Mouse (Mus musculus): ENCODE measurements around the gene Cbx2. TPM values are rescaled to one million over a fixed set of nuclear protein-coding genes. Genes with fewer than 3 reads are reported as not detected.
A peak's percentile ranks its signal among the peaks of the same experiment; 100 is the strongest.

Gene Cbx2
- 11.6 and 12.9 TPM in 2 replicates for polyA plus RNA-seq (2011; ENCODE audit: insufficient read depth, insufficient read length, low read depth, missing spikeins)

DNA sequence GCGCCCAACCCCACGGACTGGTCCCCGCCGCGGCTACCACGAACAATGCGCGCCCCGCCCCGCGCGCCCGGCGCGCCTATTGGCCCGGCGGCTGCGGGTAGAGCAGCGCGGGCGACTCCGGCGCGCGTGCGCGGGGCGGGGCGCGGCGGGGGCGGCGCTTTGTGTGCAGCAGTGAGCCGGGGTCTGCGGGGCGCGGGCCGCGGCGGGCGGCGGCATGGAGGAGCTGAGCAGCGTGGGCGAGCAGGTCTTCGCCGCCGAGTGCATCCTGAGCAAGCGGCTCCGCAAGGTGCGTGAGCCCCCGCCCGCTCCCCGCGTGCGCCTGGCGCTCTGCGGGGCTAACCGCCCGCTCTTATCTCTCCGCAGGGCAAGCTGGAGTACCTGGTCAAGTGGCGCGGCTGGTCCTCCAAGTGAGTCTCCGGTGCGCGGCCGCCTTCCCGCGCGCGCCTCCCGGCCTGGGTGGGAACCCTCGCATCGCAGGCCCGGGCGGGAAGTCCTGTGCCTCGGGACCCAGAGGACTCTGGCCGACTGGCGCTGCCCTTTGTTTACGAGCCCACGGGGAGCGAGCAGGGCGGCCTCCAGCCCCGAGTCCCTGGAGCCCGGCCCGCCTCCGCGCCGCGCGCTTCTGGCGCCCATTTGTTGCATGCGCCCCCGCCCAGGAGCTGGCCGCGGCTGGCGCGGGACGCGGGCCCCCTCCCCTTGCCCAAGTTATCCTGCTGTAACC lies at the start of gene Cbx2:
Gene Cbx2, plus strand, starts transcription at position 68 of the 721 bp plus-strand sequence.
- H3K9me3 ChIP-seq (replicated peaks; ENCODE audit: control insufficient read depth, insufficient read depth, low read length, poor library complexity, severe bottlenecking) = no peaks in the 10 kb centered on the region
- TF ChIP-seq POLR2A (IDR thresholded peaks at IDR 0.05; ENCODE audit: insufficient read depth, low read length) (no peak), CTCF (IDR thresholded peaks at IDR 0.05; ENCODE audit: low read depth, low read length) (no peak), EP300 (IDR thresholded peaks at IDR 0.05; ENCODE audit: insufficient read depth, low read depth, low read length) (no peak)
- peaks cover 2% of the 10 kb centered on the region for H3K4me1 ChIP-seq (ENCODE audit: control insufficient read depth, insufficient read depth, low read length)
- H3K36me3 ChIP-seq (ENCODE audit: control insufficient read depth, insufficient read depth, low read length, poor library complexity, severe bottlenecking) = peaks cover 9% of the 10 kb centered on the region; the same call in 1 of the 2 replicates
- peak within 1 kb of the TSS; percentile 77 for H3K4me3 ChIP-seq (ENCODE audit: low read depth, low read length)
- H3K27ac ChIP-seq (ENCODE audit: insufficient read depth, low read length) = no peak within 1 kb of the TSS
- no peaks in the 10 kb centered on the region; the same call in 1 of the 2 replicates for H3K27me3 ChIP-seq (ENCODE audit: control insufficient read depth, insufficient read depth, low read length, poor library complexity, severe bottlenecking)
- peak within 1 kb of the TSS; percentile 80 for H3K9ac ChIP-seq (ENCODE audit: low read depth, poor library complexity, severe bottlenecking)

DNA sequence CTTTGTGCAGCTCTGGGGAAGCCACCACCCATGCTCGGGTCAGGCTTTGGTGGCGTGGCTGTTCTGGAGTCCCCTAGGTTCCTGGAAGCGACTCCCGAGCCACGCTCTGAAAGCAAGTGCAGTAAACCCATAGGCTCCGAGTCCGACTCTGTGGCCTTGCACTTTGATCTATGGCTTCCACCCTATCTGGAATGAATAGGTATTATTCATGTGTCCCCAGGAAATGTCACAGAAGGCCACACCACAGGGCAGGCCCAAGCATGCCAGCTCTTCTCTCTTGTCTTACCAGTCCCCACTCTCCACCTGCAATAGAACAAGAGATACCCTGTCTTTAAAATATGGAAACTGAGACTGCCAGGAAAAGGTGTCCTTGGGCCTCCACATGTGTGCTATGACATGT lies 48.4 kb upstream of the Cbx2 start:
- H3K9me3 ChIP-seq (replicated peaks; ENCODE audit: control insufficient read depth, insufficient read depth, low read length, poor library complexity, severe bottlenecking) = no peaks in the 10 kb centered on the region
- H3K36me3 ChIP-seq (ENCODE audit: control insufficient read depth, insufficient read depth, low read length, poor library complexity, severe bottlenecking) = no peaks in the 10 kb centered on the region
- no peak overlapping the region for H3K9ac ChIP-seq (ENCODE audit: low read depth, poor library complexity, severe bottlenecking)
- no peak overlapping the region for H3K4me3 ChIP-seq (ENCODE audit: low read depth, low read length)
- no peaks in the 10 kb centered on the region for H3K27me3 ChIP-seq (ENCODE audit: control insufficient read depth, insufficient read depth, low read length, poor library complexity, severe bottlenecking)
- H3K27ac ChIP-seq (ENCODE audit: insufficient read depth, low read length) = no peak overlapping the region
- TF ChIP-seq EP300 (IDR thresholded peaks at IDR 0.05; ENCODE audit: insufficient read depth, low read depth, low read length) (no peak), CTCF (IDR thresholded peaks at IDR 0.05; ENCODE audit: low read depth, low read length) (no peak), POLR2A (IDR thresholded peaks at IDR 0.05; ENCODE audit: insufficient read depth, low read length) (no peak)
- H3K4me1 ChIP-seq (ENCODE audit: control insufficient read depth, insufficient read depth, low read length) = no peaks in the 10 kb centered on the region

DNA sequence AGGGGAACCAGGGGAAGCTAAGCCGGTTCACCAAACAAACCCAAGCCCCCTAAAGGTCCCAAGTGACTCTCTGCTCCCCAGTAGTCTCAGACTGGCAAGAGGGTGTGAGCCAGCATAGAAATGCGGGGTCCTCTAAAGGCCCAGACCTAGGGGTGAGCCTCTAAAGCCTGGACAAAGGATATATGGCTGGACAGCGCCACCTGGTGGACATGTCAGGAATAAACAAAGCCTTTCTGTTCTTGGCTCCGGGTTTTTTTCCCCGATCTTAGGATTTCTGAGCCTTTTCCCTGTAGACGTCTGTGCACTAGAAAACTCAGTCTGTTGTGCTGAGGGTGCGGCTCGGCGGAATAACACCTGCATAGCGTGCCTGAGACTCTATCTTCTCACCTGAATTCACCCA lies 47.3 kb upstream of the Cbx2 start:
- no peak overlapping the region for H3K9ac ChIP-seq (ENCODE audit: low read depth, poor library complexity, severe bottlenecking)

DNA sequence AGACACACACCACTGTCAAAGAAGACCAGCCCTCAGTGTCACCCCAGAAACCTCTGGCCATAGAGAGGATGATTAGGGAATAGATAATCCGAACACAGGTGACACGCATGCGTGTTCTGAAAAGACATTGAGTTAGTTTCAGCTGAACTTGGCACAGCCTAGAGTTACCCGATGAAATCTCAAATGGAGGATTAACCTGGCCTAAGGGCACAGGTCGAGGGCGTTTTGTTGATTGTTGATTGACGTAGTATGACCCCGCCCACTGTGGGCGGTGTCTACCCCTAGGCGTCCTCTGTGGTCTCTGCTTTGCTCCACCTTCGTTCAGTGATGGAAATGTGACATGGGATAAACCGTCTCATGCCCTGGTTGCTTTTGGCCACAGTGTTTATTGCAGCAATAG lies 46.8 kb upstream of the Cbx2 start:
- Histone ChIP-seq H3K9me3 (replicated peaks; ENCODE audit: control insufficient read depth, insufficient read depth, low read length, poor library complexity, severe bottlenecking) (no peaks in the 10 kb centered on the region), H3K36me3 (ENCODE audit: control insufficient read depth, insufficient read depth, low read length, poor library complexity, severe bottlenecking) (no peaks in the 10 kb centered on the region), H3K4me1 (ENCODE audit: control insufficient read depth, insufficient read depth, low read length) (no peaks in the 10 kb centered on the region), H3K9ac (ENCODE audit: low read depth, poor library complexity, severe bottlenecking) (no peak overlapping the region), H3K27ac (ENCODE audit: insufficient read depth, low read length) (no peak overlapping the region), H3K27me3 (ENCODE audit: control insufficient read depth, insufficient read depth, low read length, poor library complexity, severe bottlenecking) (no peaks in the 10 kb centered on the region), H3K4me3 (ENCODE audit: low read depth, low read length) (no peak overlapping the region)
- TF ChIP-seq CTCF (IDR thresholded peaks at IDR 0.05; ENCODE audit: low read depth, low read length) = no peak
- TF ChIP-seq POLR2A (IDR thresholded peaks at IDR 0.05; ENCODE audit: insufficient read depth, low read length) = no peak
- TF ChIP-seq EP300 (IDR thresholded peaks at IDR 0.05; ENCODE audit: insufficient read depth, low read depth, low read length) = no peak

More for the DNA sequence above, 47.3 kb upstream of the Cbx2 start:
- Histone ChIP-seq H3K4me3 (ENCODE audit: low read depth, low read length) (no peak overlapping the region), H3K27me3 (ENCODE audit: control insufficient read depth, insufficient read depth, low read length, poor library complexity, severe bottlenecking) (no peaks in the 10 kb centered on the region), H3K36me3 (ENCODE audit: control insufficient read depth, insufficient read depth, low read length, poor library complexity, severe bottlenecking) (no peaks in the 10 kb centered on the region), H3K4me1 (ENCODE audit: control insufficient read depth, insufficient read depth, low read length) (no peaks in the 10 kb centered on the region), H3K9me3 (replicated peaks; ENCODE audit: control insufficient read depth, insufficient read depth, low read length, poor library complexity, severe bottlenecking) (no peaks in the 10 kb centered on the region), H3K27ac (ENCODE audit: insufficient read depth, low read length) (no peak overlapping the region)
- TF ChIP-seq CTCF (IDR thresholded peaks at IDR 0.05; ENCODE audit: low read depth, low read length) (peak; percentile 77), POLR2A (IDR thresholded peaks at IDR 0.05; ENCODE audit: insufficient read depth, low read length) (no peak)

DNA sequence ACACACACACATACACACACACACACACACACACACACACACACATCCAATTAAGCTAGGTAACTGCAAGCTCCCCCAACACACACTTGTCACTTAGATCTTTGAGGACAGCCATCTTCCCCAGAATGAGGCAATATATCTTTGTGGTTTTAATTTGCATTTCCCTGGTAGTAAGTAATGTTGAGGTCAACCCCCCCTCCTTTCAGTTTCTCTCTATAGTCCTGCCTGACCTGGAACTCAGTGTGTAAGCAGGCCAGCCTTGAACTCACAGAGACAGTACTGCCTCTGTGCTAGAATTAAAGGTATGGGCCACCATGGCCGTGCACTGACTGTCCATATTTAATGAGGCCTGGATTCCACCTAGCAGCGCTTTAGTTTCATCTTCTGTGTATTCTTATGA lies 42.4 kb upstream of the Cbx2 start:
- no peak for TF ChIP-seq EP300 (IDR thresholded peaks at IDR 0.05; ENCODE audit: insufficient read depth, low read depth, low read length)
- TF ChIP-seq POLR2A (IDR thresholded peaks at IDR 0.05; ENCODE audit: insufficient read depth, low read length) = no peak
- no peak for TF ChIP-seq CTCF (IDR thresholded peaks at IDR 0.05; ENCODE audit: low read depth, low read length)
- Histone ChIP-seq H3K4me1 (ENCODE audit: control insufficient read depth, insufficient read depth, low read length) (no peaks in the 10 kb centered on the region), H3K27me3 (ENCODE audit: control insufficient read depth, insufficient read depth, low read length, poor library complexity, severe bottlenecking) (no peaks in the 10 kb centered on the region), H3K4me3 (ENCODE audit: low read depth, low read length) (no peak overlapping the region), H3K9ac (ENCODE audit: low read depth, poor library complexity, severe bottlenecking) (no peak overlapping the region), H3K27ac (ENCODE audit: insufficient read depth, low read length) (no peak overlapping the region), H3K9me3 (replicated peaks; ENCODE audit: control insufficient read depth, insufficient read depth, low read length, poor library complexity, severe bottlenecking) (no peaks in the 10 kb centered on the region), H3K36me3 (ENCODE audit: control insufficient read depth, insufficient read depth, low read length, poor library complexity, severe bottlenecking) (no peaks in the 10 kb centered on the region)

DNA sequence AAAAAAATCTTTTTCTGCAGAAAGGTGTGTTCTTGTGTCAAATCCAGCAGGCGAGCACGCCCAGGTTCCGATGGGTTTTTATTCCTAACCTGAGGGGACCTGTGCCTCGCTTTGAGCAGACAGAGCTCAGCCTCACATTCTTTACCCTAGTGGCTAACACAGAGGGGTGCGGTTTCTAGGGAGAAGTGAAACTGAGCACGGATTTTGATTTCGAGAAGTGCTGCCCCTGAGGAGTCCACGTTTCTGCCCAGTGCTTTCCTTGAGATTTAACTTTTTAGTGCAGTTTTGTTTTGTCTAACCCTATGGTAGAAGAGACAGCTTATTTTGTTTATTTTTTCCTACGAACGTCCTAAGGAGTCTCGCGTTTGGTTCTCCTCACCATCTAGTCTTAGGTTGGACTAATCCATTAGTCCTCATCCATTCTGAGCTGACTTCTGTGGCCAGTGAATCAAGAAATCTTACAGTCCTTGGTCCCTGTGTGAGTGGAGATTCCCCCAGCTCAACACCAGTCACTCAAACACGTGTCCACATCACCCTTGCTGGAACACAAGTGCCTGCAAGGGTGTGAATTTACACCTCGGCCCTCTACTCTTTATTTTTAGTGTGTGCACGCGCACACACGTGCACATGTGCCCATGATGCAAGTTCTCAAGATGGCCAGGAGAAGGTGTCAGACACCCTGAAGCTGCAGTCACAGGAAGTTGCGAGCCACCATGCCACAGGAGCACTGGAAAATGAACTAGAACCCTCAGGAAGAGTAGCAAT lies 41.6 kb upstream of the Cbx2 start:
- no peaks in the 10 kb centered on the region for H3K4me1 ChIP-seq (ENCODE audit: control insufficient read depth, insufficient read depth, low read length)
- no peak overlapping the region for H3K27ac ChIP-seq (ENCODE audit: insufficient read depth, low read length)
- no peaks in the 10 kb centered on the region for H3K36me3 ChIP-seq (ENCODE audit: control insufficient read depth, insufficient read depth, low read length, poor library complexity, severe bottlenecking)
- H3K27me3 ChIP-seq (ENCODE audit: control insufficient read depth, insufficient read depth, low read length, poor library complexity, severe bottlenecking) = no peaks in the 10 kb centered on the region
- no peak overlapping the region for H3K4me3 ChIP-seq (ENCODE audit: low read depth, low read length)
- H3K9me3 ChIP-seq (replicated peaks; ENCODE audit: control insufficient read depth, insufficient read depth, low read length, poor library complexity, severe bottlenecking) = no peaks in the 10 kb centered on the region
- no peak overlapping the region for H3K9ac ChIP-seq (ENCODE audit: low read depth, poor library complexity, severe bottlenecking)
- TF ChIP-seq EP300 (IDR thresholded peaks at IDR 0.05; ENCODE audit: insufficient read depth, low read depth, low read length) (no peak), CTCF (IDR thresholded peaks at IDR 0.05; ENCODE audit: low read depth, low read length) (no peak), POLR2A (IDR thresholded peaks at IDR 0.05; ENCODE audit: insufficient read depth, low read length) (no peak)
